Mouse (Mus musculus): ENCODE data around the gene AY074887.

DNA sequence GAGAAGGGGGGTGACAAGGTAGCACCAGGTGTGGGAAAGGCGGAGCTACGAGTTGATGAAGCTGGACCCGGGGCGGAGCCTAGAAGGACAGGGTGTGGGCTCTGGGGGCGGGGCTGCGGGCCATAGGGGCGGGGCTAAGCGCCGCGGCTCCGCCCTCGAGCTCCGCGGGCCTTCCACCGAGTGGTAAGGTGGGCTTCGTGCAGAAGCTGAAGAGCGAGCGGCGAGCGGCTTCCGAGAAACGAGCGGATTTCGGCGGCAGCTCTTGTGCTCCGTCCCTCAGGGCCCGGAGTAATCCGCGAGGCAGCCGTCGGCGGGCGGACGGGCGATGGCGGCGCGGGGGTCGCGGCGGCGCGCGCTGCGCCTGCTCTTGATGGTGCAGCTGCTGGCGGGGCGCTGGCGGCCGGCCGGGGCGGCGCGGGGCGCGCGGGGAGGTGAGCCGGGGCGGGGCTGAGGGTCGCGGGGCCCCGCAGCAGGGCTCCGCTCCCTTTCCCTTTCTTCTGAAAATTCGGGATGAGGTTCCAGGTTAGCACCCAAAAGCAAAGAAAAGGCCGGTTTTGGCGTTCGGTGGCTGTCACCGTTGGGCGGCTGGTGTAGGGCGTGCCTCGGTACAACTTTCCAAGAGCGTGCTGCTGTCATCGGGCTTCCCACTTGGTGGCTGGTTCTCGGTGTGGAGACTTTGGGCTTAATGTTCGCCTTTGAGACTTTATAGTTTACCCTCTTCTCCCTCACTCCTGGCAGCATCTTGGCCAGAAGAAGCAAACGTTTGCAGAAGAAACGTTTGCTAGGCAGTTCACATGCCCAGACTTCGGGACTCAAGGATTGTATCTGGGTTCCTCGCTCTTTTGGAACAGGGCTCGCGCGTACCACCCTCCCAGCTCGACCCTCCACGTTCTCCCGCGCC lies 30.7 kb upstream of the AY074887 start:
- TF ChIP-seq CTCF (IDR thresholded peaks at IDR 0.05; ENCODE audit: extremely low read depth, insufficient read depth, low read length) = no peak
- TF ChIP-seq POLR2A (IDR thresholded peaks at IDR 0.05; ENCODE audit: extremely low read depth, insufficient read depth, low read length) = no peak
